Mouse (Mus musculus): ENCODE measurements around the gene Wfikkn2.

GRCm38 (mm10) chr11:94203066-94203465 lies 42.7 kb downstream of the Wfikkn2 start:
- no peak for TF ChIP-seq CTCF (IDR thresholded peaks at IDR 0.05; ENCODE audit: control insufficient read depth, insufficient read depth, insufficient read length)
- no peak for TF ChIP-seq USF1 (IDR thresholded peaks at IDR 0.05; ENCODE audit: low read depth)
- TF ChIP-seq CEBPB (IDR thresholded peaks at IDR 0.05; ENCODE audit: low read depth), result no peak
- TF ChIP-seq MYOG (IDR thresholded peaks at IDR 0.05; ENCODE audit: control insufficient read depth, extremely low read depth, insufficient read length), result no peak
- TF ChIP-seq FOSL1 (IDR thresholded peaks at IDR 0.05; ENCODE audit: insufficient read depth, low read length, poor library complexity, severe bottlenecking), result no peak
- TF ChIP-seq MYOD1 (IDR thresholded peaks at IDR 0.05; ENCODE audit: control insufficient read depth, insufficient read length, low read depth), result no peak
- no peak for TF ChIP-seq MAX (IDR thresholded peaks at IDR 0.05)
